Mouse (Mus musculus): ENCODE data around the gene Rbpj. TPM values are rescaled to one million over a fixed set of nuclear protein-coding genes. Genes with fewer than 3 reads are reported as not detected.

Rbpj gene
- total RNA-seq, 2 experiments from 2014 or later: 32.2 to 45.3 TPM

- no peak for DNase-seq
Observed at GRCm38 (mm10) chr5:53593080-53593688, 127.2 kb downstream of the Rbpj start.

DNA sequence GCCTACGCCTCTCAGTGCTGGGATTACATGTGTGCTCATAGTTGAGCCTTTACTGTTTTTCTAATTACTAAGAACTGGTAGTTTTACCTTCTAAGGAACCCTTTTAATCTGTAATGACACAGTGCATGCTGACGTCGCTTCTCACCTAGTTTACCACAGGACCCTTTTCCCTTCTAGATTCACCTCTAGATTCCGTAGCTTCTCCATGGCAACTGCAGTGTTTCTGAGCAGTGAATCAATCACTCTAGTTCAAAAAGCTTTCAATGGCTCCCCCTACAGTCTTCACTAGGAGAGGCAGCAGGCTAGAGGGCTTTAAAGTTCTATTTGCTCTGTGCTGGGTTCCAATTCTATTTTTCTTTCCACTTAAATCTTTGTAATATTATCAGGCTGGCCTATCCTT, 128.3 kb downstream of the Rbpj start:
- no peak for DNase-seq

DNA sequence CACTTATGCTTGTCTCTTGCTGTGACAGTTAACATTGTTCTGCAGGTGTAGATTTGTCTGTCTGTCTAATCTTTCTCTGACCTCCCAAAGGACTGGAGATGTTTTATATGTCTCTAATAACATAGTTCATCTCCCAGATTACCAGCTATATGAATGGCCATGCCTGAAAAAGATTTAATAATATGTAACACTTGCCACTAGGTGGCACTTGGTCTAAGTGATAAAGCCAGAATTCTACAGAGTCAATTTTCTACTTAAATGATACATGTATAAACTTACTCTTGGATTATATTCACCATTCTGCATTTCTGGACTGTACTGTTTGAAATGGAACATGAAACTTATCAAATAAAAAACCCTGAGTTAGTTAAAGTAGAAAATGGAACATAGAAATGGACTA, 132.6 kb downstream of the Rbpj start:
- no peak for DNase-seq

GRCm38 (mm10) chr5:53599116-53599515, 133.2 kb downstream of the Rbpj start:
- no peak for DNase-seq

- DNase-seq: no peak
Observed at GRCm38 (mm10) chr5:53602194-53602593, 136.2 kb downstream of the Rbpj start.

- no peak for DNase-seq
Observed at GRCm38 (mm10) chr5:53605450-53605849, 139.5 kb downstream of the Rbpj start.

GRCm38 (mm10) chr5:53607230-53607996, 141.5 kb downstream of the Rbpj start:
- DNase-seq: no peak

- no peak for DNase-seq
Observed at GRCm38 (mm10) chr5:53618844-53619243, 152.9 kb downstream of the Rbpj start.

DNA sequence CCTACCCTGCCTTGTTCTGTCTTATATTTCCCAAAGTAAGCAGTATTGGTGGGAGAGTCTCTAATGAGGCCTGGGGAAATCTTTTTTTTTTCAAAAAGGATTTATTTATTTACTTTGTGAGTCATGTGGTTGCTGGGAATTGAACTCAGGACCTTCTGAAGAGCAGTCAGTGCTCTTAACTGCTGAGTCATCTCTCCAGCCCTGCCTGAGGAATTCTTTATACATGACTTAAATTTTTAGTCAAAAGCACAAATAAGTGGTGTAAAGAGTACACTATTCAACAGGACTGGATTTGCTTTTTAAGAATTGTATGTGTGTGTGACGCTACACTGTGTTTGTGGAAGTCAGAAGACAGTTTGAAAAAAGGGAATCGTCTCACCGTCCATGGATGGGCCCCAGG, 166.1 kb downstream of the Rbpj start:
- no peak for DNase-seq

DNA sequence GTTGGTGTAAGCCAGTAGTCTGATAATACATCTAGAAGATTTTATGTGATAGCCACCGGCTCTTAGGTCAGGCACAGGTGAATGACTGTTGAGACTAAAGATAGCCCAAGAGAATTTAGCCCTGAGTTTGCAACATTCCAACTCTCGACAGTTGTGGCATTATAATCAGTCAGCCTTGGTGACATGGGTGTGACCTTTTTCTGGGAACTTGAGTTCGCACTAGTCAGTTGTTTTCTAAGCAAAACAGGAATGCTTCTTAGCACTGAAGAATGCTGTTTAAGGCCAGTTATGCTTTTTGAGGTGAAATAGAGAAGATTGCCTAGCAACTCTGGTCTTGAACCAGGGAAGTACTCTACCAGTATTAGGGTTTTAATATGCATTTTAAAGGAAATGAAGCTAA, 170.8 kb downstream of the Rbpj start:
- DNase-seq: no peak

- no peak for DNase-seq
Observed at GRCm38 (mm10) chr5:53637206-53637605, 171.3 kb downstream of the Rbpj start.

DNA sequence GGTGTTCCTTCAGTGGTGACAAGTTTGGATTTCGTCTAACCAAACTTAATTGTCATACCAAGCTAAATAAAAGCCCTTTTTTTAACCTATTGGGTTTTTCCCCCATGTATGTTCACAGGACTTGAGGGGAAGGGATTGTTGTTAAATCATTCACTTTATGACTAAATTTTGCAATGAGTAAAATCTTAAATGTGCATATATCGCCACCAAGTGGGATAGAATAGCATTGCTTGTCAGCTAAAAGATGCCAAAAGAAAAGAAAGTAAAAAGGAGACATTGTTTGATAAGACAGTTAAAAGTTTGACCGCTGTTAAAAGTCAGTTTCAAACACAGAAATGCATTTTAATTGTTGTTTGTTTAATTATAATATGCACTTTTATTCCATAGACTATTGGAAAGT, 172.7 kb downstream of the Rbpj start:
- DNase-seq: no peak

DNA sequence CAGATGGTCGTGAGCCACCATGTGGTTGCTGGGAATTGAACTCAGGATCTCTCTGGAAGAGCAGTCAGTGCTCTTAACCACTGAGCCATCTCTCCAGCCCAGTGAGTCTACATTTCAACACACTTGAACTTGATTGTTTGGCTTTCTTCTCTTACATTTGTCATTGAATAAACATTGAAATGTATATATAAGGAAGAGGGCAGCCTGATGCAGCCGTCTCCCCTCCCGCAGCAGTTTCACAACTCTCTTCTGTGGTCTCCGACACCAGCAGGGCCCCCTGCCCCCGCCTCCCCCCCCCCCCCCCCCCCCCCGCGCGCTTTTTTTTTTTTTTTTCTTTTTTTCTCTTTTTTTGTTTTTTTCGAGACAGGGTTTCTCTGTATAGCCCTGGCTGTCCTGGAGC, 180.7 kb downstream of the Rbpj start:
- no peak for DNase-seq

- no peak for DNase-seq
Observed at GRCm38 (mm10) chr5:53647358-53647757, 181.4 kb downstream of the Rbpj start.

GRCm38 (mm10) chr5:53656596-53656995, 190.6 kb downstream of the Rbpj start:
- DNase-seq: no peak

DNA sequence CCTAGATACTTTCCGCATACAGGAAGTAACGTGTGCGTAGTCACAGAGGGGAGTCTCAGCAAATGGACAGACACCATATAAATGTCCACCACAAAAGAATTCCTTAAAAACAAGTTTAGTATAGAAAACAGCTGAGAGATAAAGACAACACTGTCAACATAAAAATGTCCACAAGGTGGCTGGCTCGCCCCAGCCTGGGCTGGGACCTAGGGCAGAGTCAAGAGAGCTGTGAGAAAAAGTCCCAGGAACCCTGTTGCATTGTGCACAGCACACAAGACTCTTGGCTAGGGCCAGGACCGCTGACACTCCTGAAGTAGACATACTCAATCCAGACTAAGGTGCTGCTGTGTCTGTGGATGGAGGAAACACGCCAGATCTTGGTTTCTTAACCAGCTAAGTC, 192.0 kb downstream of the Rbpj start:
- DNase-seq: peak; percentile 28

DNA sequence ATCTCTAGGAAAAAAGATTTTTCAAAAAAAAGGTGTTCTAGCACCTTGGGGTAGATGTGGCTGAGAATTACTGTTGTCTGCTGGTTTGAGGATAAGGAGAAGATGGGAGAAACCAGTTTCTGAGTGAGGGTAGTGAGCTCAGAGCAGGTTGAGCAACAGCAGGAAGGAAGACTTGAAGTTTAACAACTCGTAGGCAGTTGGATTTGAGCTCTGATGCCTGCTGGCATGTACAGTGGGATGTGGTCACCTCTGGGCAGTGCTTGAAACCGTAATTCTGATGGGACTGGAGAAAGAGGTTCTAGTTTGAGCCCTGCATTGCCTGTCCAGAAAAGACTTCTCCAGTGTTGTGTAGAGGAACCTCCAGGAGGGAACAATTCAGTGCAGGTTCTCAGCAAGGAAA, 195.6 kb downstream of the Rbpj start:
- DNase-seq: no peak

GRCm38 (mm10) chr5:53662413-53662812, 196.5 kb downstream of the Rbpj start:
- DNase-seq: no peak

- DNase-seq: no peak
Observed at GRCm38 (mm10) chr5:53663665-53664064, 197.7 kb downstream of the Rbpj start.

DNA sequence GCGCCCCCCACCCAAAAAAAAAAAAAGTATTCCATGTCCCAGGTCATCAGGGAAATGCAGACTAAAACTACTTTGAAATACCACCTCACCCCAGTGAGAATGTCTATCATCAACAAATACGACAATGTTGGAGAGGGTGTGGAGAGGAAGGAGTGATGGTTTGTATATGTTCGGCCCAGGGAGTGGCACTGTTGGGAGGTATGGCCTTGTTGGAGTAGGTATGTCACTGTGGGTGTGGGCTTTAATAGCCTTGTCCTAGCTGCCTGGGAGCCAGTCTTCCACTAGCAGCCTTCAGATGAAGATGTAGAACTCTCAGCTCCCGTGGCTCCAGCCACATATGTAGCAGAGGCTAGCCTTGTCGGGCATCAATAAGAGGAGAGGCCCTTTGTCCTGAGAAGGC, 202.1 kb downstream of the Rbpj start:
- no peak for DNase-seq

DNA sequence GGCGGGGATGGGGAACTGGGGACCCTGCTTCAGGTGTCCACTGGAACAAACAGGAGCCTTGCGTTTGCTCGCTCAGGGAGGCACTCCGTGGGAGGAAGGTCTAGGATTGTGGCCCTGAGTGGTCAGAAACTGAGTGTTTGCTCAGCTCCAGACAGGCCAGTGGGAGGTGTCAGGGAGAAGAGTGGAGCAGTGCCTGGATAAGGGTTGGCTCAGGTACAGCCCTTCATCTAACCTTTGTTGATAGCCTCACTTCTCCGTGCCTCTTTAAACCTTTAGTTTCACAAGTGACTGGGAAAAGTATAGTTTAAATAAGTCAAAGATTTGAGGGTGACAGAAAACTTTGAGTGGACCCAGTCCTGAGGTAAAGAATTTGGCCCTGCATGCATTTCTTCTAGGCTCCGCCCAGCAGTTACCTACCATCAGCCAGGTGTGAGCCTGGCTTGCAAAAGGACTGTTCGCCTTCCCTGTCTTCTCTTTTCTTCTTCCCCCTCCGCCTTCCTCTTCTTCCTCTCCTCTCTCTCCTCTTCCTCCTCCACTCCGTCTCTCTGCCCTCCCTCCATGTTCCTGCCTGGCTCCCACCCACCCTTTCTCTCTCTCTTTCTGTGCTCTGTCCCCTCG, 204.5 kb downstream of the Rbpj start:
- no peak for DNase-seq

DNA sequence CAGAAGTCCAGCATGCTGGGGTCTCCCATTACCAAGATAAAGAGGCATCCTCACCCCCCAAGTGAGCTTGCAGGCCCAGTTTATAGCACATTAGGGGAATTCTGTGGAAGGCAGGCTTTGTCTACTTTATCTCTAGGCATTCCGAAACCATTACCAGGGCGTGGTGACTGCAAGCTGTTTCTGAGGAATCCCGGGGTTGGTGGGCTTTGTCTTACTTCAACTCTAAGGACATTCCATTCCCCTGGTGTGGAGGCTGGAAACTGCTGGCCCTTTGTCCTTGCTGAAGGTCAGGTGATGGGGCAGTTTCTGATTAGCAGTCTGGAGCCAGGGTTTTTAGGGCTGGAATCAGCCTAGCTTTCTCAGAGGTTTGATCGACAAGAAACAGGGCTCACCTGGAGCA, 205.6 kb downstream of the Rbpj start:
- DNase-seq: no peak

GRCm38 (mm10) chr5:53672352-53672751, 206.4 kb downstream of the Rbpj start:
- peak; percentile 76 for DNase-seq
